Mouse (Mus musculus): ENCODE results near the gene Snx7. TPM values are rescaled to one million over a fixed set of nuclear protein-coding genes. Genes with fewer than 3 reads are reported as not detected.

Gene Snx7
- total RNA-seq, 2 experiments from 2014 or later: 8.0 to 9.4 TPM

GRCm38 (mm10) chr3:117826486-117827200 is 42.1 kb downstream of the Snx7 start:
- no peak for DNase-seq
- intact Hi-C loops (cut with DNase I): no loop called here

GRCm38 (mm10) chr3:117823218-117823617 is 45.5 kb downstream of the Snx7 start:
- DNase-seq: no peak
- intact Hi-C loops (cut with DNase I): no loop called here

GRCm38 (mm10) chr3:117817635-117818034 is 51.1 kb downstream of the Snx7 start:
- intact Hi-C loops (cut with DNase I): no loop called here
- DNase-seq: no peak

- DNase-seq: no peak
- intact Hi-C loops (cut with DNase I): no loop called here
Observed at GRCm38 (mm10) chr3:117814218-117814617, 54.5 kb downstream of the Snx7 start.

GRCm38 (mm10) chr3:117812135-117812534 is 56.6 kb downstream of the Snx7 start:
- no peak for DNase-seq
- intact Hi-C loops (cut with DNase I): no loop called here

GRCm38 (mm10) chr3:117805782-117806181 is 63.0 kb downstream of the Snx7 start:
- DNase-seq: no peak
- intact Hi-C loops (cut with DNase I): no loop called here

GRCm38 (mm10) chr3:117794501-117794900 is 74.2 kb downstream of the Snx7 start:
- no peak for DNase-seq
- intact Hi-C loops (cut with DNase I): no loop called here

- DNase-seq: no peak
- intact Hi-C loops (cut with DNase I): no loop called here
Observed at GRCm38 (mm10) chr3:117791951-117792350, 76.8 kb downstream of the Snx7 start.

- intact Hi-C loops (cut with DNase I): no loop called here
- DNase-seq: no peak
Observed at GRCm38 (mm10) chr3:117791273-117791672, 77.5 kb downstream of the Snx7 start.

GRCm38 (mm10) chr3:117788800-117789693 is 79.7 kb downstream of the Snx7 start:
- intact Hi-C loops (cut with DNase I): no loop called here
- DNase-seq: peak in 1 of 2 experiments; percentile 37

- intact Hi-C loops (cut with DNase I): no loop called here
- DNase-seq: no peak
Observed at GRCm38 (mm10) chr3:117787247-117787646, 81.5 kb downstream of the Snx7 start.

- DNase-seq: no peak
Observed at GRCm38 (mm10) chr3:117752151-117752757, 116.5 kb downstream of the Snx7 start.

GRCm38 (mm10) chr3:117751665-117752064 is 117.1 kb downstream of the Snx7 start:
- intact Hi-C loops (cut with DNase I): no loop called here

More at GRCm38 (mm10) chr3:117752151-117752757, 116.5 kb downstream of the Snx7 start:
- intact Hi-C loops (cut with DNase I): no loop called here

GRCm38 (mm10) chr3:117749256-117749655 is 119.5 kb downstream of the Snx7 start:
- DNase-seq: no peak
- intact Hi-C loops (cut with DNase I): no loop called here

More at GRCm38 (mm10) chr3:117751665-117752064, 117.1 kb downstream of the Snx7 start:
- no peak for DNase-seq

- intact Hi-C loops (cut with DNase I): no loop called here
- DNase-seq: no peak
Observed at GRCm38 (mm10) chr3:117739760-117740159, 129.0 kb downstream of the Snx7 start.

- DNase-seq: no peak
- intact Hi-C loops (cut with DNase I): no loop called here
Observed at GRCm38 (mm10) chr3:117732661-117733060, 136.1 kb downstream of the Snx7 start.

Small RNA genes within 50 kb of the gene (microRNA-seq; reads per million reads assigned to microRNA genes)
- 0 reads per million in 2 experiments for gene Gm24811

Measured in heart, postnatal 14 days (tissue).